Mouse (Mus musculus) left cerebral cortex, postnatal 14 days (tissue): ENCODE measurements around the gene Cd164. TPM values are rescaled to one million over a fixed set of nuclear protein-coding genes. Genes with fewer than 3 reads are reported as not detected.

Experiments
- DNase-seq, 2 experiments: peaks; one replicate each; pipeline ENCODE4 v3.0.0; 2021 to 2022; ENCODE audit warnings: low spot score in 2 of 2, mixed read lengths in 1 of 2
- intact Hi-C: fragments of 180-260 bp; cut with DNase I; formaldehyde crosslinking; loops from one replicate; pipeline ENCODE4 v1.15.1; 2025
- long read RNA-seq, 2 experiments: library from polyadenylated mRNA; stranded (forward); transcript quantifications; one replicate each; pipeline ENCODE4 v2.0.0; 2021
- total RNA-seq, 2 experiments: library from RNA; stranded (reverse); gene quantifications; 2 replicates each; pipeline ENCODE4 v1.2.3; 2021

The Cd164 gene
- 10 to 100 TPM; 56.1 to 57.1 TPM for total RNA-seq
- long read RNA-seq, experiment 1, transcript Cd164-201 (6 exons, 2,922 nt) = major isoform, 34 of 35 reads
- long read RNA-seq, experiment 1, partial matches to known transcripts = 0 of 35 reads
- long read RNA-seq, experiment 1, other reads (novel, unspliced or antisense) = 1 of 35 reads
- long read RNA-seq, experiment 2, transcript Cd164-201 (6 exons, 2,922 nt) = major isoform, 28 of 32 reads
- long read RNA-seq, experiment 2, partial matches to known transcripts = 0 of 32 reads
- long read RNA-seq, experiment 2, other reads (novel, unspliced or antisense) = 4 of 32 reads

- intact Hi-C loops = loop anchor here (1.0 to 10.0 kb wide), 2 partner anchors 163 to 776 kb away; no protein-coding TSS in a partner anchor
- peak; percentile 91 for DNase-seq
These were observed at the start of gene Cd164 for GRCm38 (mm10) chr10:41518981-41519618. TSS of gene Cd164 (plus strand) at chr10:41519414.

GRCm38 (mm10) chr10:41470693-41471092 is 48.5 kb upstream of the Cd164 start:
- DNase-seq = no peak
- intact Hi-C loops = no loop called here

GRCm38 (mm10) chr10:41472534-41472933 is 46.7 kb upstream of the Cd164 start:
- no peak for DNase-seq
- intact Hi-C loops = no loop called here

- intact Hi-C loops = no loop called here
These were observed 46.2 kb upstream of the Cd164 start for GRCm38 (mm10) chr10:41472962-41473481.

GRCm38 (mm10) chr10:41473782-41474468 is 45.3 kb upstream of the Cd164 start:
- intact Hi-C loops = no loop called here
- no peak for DNase-seq

More at GRCm38 (mm10) chr10:41472962-41473481, 46.2 kb upstream of the Cd164 start:
- no peak for DNase-seq

GRCm38 (mm10) chr10:41474981-41475391 is 44.2 kb upstream of the Cd164 start:
- intact Hi-C loops = no loop called here

GRCm38 (mm10) chr10:41476171-41477017 is 42.8 kb upstream of the Cd164 start, which contains the start of gene Mical1:
TSS of gene Mical1 (plus strand) at chr10:41476314.
- peak in 1 of 2 experiments; percentile 38 for DNase-seq
- intact Hi-C loops = no loop called here

More at GRCm38 (mm10) chr10:41474981-41475391, 44.2 kb upstream of the Cd164 start:
- no peak for DNase-seq

- intact Hi-C loops = no loop called here
- no peak for DNase-seq
These were observed 42.3 kb upstream of the Cd164 start for GRCm38 (mm10) chr10:41477018-41477277.

GRCm38 (mm10) chr10:41477278-41478181 is 41.7 kb upstream of the Cd164 start:
- DNase-seq = peak; percentile 37 to 78
- intact Hi-C loops = no loop called here

- no peak for DNase-seq
These were observed 39.3 kb upstream of the Cd164 start for GRCm38 (mm10) chr10:41479961-41480360.

GRCm38 (mm10) chr10:41480938-41481880 is 38.0 kb upstream of the Cd164 start:
- intact Hi-C loops = no loop called here
- DNase-seq = no peak

More at GRCm38 (mm10) chr10:41479961-41480360, 39.3 kb upstream of the Cd164 start:
- intact Hi-C loops = no loop called here

GRCm38 (mm10) chr10:41482446-41482845 is 36.8 kb upstream of the Cd164 start:
- intact Hi-C loops = no loop called here
- DNase-seq = no peak

- intact Hi-C loops = no loop called here
- DNase-seq = no peak
These were observed 33.4 kb upstream of the Cd164 start for GRCm38 (mm10) chr10:41485778-41486177.

- DNase-seq = no peak
- intact Hi-C loops = no loop called here
These were observed 32.6 kb upstream of the Cd164 start for GRCm38 (mm10) chr10:41486506-41487170.

GRCm38 (mm10) chr10:41488877-41489276 is 30.3 kb upstream of the Cd164 start:
- no peak for DNase-seq
- intact Hi-C loops = no loop called here

- intact Hi-C loops = no loop called here
- DNase-seq = no peak
These were observed 29.9 kb upstream of the Cd164 start for GRCm38 (mm10) chr10:41489294-41489693.
